Mouse (Mus musculus): ENCODE measurements around the gene Abi1. TPM values are rescaled to one million over a fixed set of nuclear protein-coding genes. Genes with fewer than 3 reads are reported as not detected.

Gene Abi1
- 163 to 185 TPM (median 175 TPM) in 4 replicates for total RNA-seq (2023)

GRCm38 (mm10) chr2:23040001-23040646 lies at the start of gene Abi1:
Gene Abi1, minus strand, starts transcription at chr2:23040241.

GRCm38 (mm10) chr2:23067552-23068369 lies 27.7 kb upstream of the Abi1 start, which contains the start of gene Acbd5:
Gene Acbd5, plus strand, starts transcription at chr2:23068167.

DNA sequence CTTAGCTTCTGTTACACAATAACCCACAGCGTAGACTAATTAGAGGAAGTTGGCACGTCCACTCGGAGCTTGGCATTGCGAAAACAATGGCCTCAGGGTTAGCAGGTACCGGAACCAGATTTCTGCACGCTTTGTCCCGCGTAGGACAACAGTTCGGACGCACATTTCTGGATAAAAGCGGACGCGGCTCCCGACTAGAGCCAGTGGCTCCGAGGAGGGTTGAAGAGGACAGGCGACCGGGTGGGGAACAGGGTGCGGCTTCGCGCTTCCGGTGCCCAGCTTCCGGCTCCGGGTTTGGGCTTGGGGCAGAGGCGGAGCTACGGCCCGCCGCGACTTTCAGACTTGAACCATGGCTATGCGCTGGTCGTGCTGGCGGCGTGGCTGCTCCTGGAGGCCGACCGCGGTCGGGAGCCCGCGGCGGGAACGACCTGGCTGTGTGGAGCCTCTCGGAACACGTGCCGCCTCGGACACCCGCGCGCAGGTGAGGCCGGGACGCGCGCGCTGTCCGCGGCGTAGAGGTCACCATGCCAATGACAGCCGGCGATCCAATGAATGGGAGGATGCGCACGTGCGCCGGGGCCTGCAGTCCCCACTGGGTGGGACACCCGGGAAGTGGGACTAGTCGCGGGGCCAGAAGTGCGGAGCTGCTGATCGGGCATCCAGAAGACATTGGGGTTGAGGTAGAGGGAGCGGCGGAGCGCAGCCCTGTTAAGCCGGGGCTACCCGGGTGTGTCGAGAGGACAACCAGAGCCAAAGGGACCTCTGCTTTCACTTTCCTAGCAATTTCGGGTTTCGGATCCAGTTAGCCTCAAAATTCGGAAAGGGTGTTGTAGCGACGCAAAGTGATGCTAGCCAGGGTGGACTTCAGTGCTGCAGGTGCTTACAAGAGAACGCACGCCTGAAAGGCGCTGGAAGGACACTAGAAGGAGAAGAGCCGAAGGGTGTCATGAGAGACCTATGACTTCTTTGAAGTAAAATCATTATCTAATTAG lies 144.5 kb downstream of the Abi1 start, which contains the start of gene Pdss1:
Pdss1 (plus strand) TSS at position 241 of the 992 bp plus-strand sequence.

Other genes with a start within 250 kb of the Abi1 start
- gene Pdss1, start 144.7 kb downstream of the Abi1 start, total RNA-seq (2023) = 7.5 to 11.0 TPM (median 10.0 TPM) in 4 replicates
- gene Acbd5, start 27.9 kb upstream of the Abi1 start, total RNA-seq (2023) = 53.2 to 71.7 TPM (median 58.5 TPM) in 4 replicates
- gene Mastl, start 115.8 kb upstream of the Abi1 start, total RNA-seq (2023) = 0.33 to 1.4 TPM (median 0.39 TPM) in 4 replicates
- gene Yme1l1, start 116.1 kb upstream of the Abi1 start, total RNA-seq (2023) = 158 to 174 TPM (median 163 TPM) in 4 replicates
- 0.42 TPM in 1 of 4 replicates, not detected in the others for gene 4931423N10Rik, start 167.2 kb upstream of the Abi1 start, total RNA-seq (2023)

Measured in B cell, adult 62 days (primary cell).